Mouse (Mus musculus) bone marrow macrophage, adult 2 months (primary cell): Measurements from ENCODE around the gene Echdc2.
A peak's percentile ranks its signal among the peaks of the same experiment; 100 is the strongest.

Source experiments
- CTCF ChIP-seq: IDR thresholded peaks from 2 replicates; pipeline ENCODE4 v1.5.1; 2012; ENCODE audit warnings: low read depth, mild to moderate bottlenecking, low read length, moderate library complexity
- POLR2A ChIP-seq: IDR thresholded peaks from 2 replicates; pipeline ENCODE4 v1.6.1; 2012; ENCODE audit warnings: mild to moderate bottlenecking, low read depth, low read length, borderline replicate concordance

- 0 out of 2 replicates have a peak, but pooled peaks have one; percentile 17 for TF ChIP-seq POLR2A
- TF ChIP-seq CTCF = no peak; the same call in 1 of the 2 replicates
Observed at GRCm38 (mm10) chr4:108117924-108118876, 47.0 kb upstream of the Echdc2 start.
